Mouse (Mus musculus) cortical plate, adult 2 months (tissue): ENCODE measurements around the gene Rpap1. TPM values are rescaled to one million over a fixed set of nuclear protein-coding genes. Genes with fewer than 3 reads are reported as not detected.

Experiments used
- H3K27ac ChIP-seq: fragments of 200-500 bp; 2 replicates; pipeline ENCODE4 v1.5.1; 2012; ENCODE audit warnings: low read length, control low read depth, inconsistent platforms; ENCODE audit not compliant: insufficient read depth
- H3K4me1 ChIP-seq: fragments of 200-500 bp; 2 replicates; pipeline ENCODE4 v1.6.1; 2011; ENCODE audit warnings: low read length; ENCODE audit not compliant: control insufficient read depth, insufficient read depth
- H3K4me3 ChIP-seq: fragments of 200-500 bp; 2 replicates; pipeline ENCODE4 v1.5.1; 2011; ENCODE audit warnings: mild to moderate bottlenecking, low read length, control low read depth; ENCODE audit not compliant: insufficient read depth
- CTCF ChIP-seq: fragments of 200-500 bp; IDR thresholded peaks from 2 replicates; pipeline ENCODE4 v1.5.1; 2011; ENCODE audit warnings: mild to moderate bottlenecking, control low read depth, low read length; ENCODE audit not compliant: insufficient read depth; ENCODE audit errors: extremely low read depth
- POLR2A ChIP-seq: fragments of 200-500 bp; IDR thresholded peaks from 2 replicates; pipeline ENCODE4 v1.6.1; 2011; ENCODE audit warnings: mild to moderate bottlenecking, low read length, control low read depth; ENCODE audit not compliant: insufficient read depth; ENCODE audit errors: extremely low read depth
- polyA plus RNA-seq: library from polyadenylated mRNA; depleted of rRNA; stranded (reverse); fragments of >200 nt; gene quantifications from 2 replicates; pipeline ENCODE4 v1.2.3, GENCODE M21; 2012

Gene Rpap1
- polyA plus RNA-seq, 1 experiment = 14.6 TPM

DNA sequence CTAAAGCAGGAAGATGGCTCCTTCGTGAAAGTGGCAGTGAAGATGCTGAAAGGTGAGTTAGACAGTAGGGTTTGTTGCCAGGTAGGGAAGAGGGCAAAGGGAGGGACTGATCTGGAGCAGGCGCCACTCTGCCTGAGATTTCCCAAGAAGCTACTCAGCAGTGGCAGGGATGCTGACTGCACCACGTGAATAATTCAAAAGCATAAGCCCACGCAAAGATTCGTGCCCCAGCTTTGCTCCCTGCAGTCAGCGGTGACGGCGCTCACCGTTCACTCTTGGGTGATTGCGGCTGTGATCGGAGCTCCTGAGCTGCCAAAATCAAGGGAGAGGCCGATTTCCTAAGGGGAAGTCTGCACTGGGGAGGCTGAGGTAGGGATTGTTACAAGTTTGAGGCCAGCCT is 23.6 kb upstream of the Rpap1 start:
- TF ChIP-seq POLR2A = no peak
- no peak for TF ChIP-seq CTCF
- peaks cover 15% of the 10 kb centered on the region for H3K4me1 ChIP-seq
- H3K4me3 ChIP-seq = no peak overlapping the region
- peak overlapping the region; percentile 66; the same call in 1 of the 2 replicates for H3K27ac ChIP-seq

DNA sequence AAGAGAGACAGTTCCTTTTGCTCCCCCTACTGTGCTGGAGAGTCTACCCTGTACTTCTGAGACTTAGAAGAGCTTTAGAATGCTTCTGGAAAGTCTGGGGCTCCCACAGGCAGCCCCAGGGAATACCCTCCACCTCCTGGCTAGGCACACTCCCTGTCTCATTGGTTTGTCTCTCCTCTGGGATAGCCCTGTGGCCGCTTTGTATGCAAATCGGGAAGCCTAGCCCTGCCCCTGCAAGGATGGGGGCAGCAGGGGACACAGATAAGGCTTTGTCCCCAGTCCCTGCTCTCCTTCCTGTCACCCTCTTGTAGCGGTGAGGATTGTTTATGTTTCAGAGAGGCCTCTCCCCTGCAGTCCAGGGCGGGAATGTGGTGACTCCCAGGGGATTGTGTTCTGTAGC is 21.5 kb upstream of the Rpap1 start:
- no peak for TF ChIP-seq POLR2A
- no peak for TF ChIP-seq CTCF
- Histone ChIP-seq H3K4me3 (no peak overlapping the region), H3K27ac (peak overlapping the region; percentile 66; the same call in 1 of the 2 replicates), H3K4me1 (peaks cover 17% of the 10 kb centered on the region)

DNA sequence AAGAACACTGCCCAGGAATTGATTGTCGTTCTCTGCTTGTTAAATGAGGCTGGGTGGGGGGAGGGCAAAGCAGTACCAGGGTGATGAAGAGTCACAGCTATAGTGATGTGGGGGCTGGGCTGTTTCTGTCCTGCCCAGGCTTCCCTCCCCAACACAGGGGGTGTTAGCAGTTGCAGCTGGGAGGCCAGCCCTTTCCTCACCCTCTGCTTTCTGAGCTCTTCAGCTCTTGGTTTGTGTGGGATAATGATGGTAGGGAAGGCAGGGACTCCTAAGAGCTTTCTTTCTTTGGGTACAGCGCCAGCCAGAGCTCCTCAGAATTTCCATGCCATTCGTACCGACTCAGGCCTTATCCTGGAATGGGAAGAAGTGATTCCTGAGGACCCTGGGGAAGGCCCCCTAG is 21.1 kb upstream of the Rpap1 start:
- H3K4me1 ChIP-seq = peaks cover 16% of the 10 kb centered on the region
- H3K4me3 ChIP-seq = no peak overlapping the region
- no peak for TF ChIP-seq POLR2A
- no peak overlapping the region for H3K27ac ChIP-seq

DNA sequence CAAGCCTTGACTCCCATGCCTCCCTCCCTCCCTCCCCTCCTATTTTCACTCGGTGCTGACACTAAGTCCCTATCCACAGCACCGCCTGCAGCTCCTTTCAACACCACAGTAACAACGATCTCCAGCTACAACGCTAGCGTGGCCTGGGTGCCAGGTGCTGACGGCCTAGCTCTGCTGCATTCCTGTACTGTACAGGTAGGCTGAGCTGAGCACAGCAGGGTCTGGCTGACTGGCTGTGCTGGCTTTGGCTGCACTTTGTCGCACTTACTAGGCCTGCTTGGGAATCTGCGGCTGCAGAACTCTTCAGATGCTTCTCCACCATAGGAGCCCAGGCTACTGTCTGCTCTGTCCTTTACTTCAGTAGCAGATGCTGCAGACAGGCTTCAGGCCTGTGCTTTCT is 18.2 kb upstream of the Rpap1 start:
- peaks cover 16% of the 10 kb centered on the region for H3K4me1 ChIP-seq
- no peak overlapping the region for H3K4me3 ChIP-seq
- TF ChIP-seq CTCF (no peak), POLR2A (no peak)
- H3K27ac ChIP-seq = no peak overlapping the region

DNA sequence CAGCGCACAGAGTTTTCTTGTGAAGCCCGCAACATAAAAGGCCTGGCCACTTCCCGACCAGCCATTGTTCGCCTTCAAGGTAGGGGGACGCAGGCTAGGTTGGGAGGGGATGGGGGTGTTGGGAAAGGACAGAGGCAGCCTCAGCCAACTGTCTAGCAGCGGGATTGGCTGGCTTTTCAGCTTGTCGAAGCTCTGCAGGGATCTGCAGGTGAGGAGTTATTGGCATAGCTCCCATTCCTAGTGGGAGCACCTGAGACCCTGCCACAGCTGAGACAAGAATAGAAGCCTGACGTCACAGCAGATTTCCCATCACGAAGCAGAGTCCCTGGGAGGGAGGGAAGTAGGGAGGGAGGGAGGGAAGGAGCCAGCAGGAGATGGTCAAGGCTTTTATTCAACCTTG is 17.4 kb upstream of the Rpap1 start:
- no peak overlapping the region for H3K4me3 ChIP-seq
- TF ChIP-seq CTCF (no peak), POLR2A (no peak)
- no peak overlapping the region for H3K27ac ChIP-seq
- peaks cover 12% of the 10 kb centered on the region for H3K4me1 ChIP-seq

DNA sequence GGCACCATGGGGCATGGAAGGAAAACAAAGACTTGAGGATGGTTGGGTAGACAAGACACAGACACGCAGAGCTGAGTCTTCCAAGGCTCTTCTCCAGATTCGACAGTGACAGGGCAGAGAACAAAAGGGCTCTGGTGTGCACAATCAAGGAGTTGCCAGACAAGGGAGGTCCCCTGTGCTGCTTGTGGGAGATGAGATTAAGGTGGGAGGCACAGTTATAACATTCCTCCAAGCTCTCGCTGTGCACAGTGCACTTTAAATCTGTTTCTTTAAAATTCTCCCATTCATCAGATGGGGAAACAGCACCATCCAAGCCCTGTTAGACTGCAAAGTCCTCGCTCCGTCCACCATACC is 16.9 kb upstream of the Rpap1 start:
- no peak overlapping the region for H3K4me3 ChIP-seq
- TF ChIP-seq POLR2A (no peak), CTCF (no peak)
- peak overlapping the region; percentile 49 for H3K27ac ChIP-seq
- H3K4me1 ChIP-seq = peaks cover 12% of the 10 kb centered on the region

DNA sequence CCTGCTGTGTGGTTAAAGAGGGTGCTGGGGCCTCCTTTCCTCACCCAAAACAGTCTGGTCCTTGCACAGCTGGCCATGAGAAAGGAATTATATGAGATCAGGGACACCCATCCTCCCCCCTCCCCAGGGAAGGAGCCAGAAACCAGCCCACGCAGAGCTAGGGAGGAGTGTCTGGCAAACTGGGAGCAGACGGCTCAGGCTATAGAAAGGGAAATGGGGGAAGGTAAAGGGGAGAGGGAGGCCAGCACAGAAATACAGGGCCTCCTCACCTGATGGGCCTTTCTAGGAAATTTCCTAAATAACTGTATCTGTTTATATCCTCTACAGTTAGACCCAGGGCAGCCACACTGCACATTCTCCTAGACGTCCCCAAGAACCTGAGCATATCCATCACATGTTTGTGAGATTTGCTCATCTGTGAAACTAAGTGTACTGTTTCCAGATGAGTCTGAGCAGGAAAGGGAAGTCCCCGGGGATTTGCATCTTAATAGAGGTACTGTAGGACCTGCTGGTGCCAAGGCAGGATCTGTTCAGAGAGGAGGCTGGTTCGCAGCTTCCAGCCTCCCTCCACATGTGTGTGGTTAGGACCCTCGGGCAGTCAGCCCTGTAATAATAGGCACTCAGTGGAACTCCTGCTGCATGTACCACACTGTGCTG is 16.4 kb upstream of the Rpap1 start:
- TF ChIP-seq CTCF (no peak), POLR2A (no peak)
- Histone ChIP-seq H3K27ac (peak overlapping the region; percentile 75), H3K4me1 (peaks cover 12% of the 10 kb centered on the region), H3K4me3 (no peak overlapping the region)

DNA sequence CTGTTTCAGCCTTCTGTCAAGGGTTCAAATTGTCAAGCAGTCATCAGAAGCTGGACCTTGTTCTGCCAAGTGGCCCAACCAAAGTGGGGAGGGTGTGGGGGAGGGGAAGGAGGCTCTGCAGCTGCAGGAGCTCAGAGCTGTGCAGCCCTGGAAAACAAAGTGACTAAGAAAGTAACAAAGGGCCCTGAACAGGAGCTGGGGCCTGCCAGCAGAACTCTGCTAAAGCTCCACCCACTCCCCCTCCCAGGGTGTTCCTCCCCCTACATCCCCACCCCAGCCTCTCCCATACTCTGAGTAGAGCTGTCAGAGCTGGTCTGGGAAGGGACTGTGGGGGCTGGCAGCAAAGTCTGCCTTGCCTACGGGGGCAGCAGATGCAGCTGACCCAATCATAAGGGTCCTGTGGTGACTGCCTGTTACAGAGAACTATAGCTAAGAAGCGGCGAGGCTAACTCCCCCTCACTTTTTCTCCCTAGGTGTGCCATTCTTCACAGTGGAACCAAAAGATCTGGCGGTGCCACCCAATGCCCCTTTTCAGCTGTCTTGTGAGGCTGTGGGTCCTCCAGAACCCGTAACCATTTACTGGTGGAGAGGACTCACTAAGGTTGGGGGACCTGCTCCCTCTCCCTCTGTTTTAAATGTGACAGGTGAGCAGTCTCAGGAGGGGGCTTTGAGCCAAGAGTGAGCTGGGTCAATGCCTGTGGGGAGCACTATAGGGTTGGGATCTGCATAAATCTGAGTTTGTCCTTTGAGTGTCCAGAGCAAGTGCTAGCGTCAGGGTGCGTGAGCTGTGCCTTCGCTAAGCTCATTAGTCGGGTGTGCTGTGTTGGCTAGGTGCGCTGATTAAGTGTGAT is 15.7 kb upstream of the Rpap1 start:
- Histone ChIP-seq H3K4me1 (peaks cover 14% of the 10 kb centered on the region), H3K27ac (peak overlapping the region; percentile 75), H3K4me3 (no peak overlapping the region)
- TF ChIP-seq POLR2A (no peak), CTCF (no peak)

DNA sequence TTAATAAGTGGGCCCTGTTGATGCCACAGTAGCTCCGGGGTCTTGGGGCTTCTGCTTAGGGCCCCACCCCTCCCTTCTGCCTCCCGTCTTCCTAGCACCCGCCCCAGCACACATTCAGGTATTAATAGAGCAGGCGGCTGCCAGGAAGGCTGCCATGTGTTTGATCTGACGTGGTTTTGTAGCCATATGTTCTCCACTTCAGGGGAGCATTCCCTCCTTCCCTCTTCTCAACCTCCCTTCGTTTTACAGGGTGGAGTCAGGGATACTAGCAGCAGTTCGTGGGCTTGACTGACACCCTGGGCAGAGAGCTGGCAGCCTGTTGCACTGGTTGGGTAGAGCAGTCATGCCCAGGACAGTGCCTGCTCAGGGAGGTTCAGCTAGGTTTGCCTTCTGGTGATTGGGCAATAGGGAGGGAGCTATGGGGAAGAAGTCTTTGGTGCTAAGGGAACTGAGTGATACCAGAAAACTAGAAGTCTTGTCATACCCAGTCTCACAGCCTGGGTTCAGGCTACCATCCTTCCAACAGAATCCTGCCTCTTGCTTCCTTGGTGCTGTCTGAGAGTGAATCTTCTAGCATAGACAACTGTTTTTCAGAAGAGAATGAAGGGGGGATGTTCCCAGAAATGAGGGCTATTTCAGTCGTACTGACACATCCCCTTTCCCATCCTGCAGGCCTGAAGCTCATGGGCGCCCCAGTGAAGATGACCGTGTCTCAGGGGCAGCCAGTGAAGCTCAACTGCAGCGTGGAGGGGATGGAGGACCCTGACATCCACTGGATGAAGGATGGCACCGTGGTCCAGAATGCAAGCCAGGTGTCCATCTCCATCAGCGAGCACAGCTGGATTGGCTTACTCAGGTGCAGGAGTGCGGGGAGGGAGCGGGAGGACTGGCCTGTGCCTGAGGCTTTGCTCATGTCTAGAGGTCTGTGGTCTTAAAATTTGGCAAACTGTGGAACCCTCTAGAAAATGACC is 13.8 kb upstream of the Rpap1 start:
- Histone ChIP-seq H3K4me3 (peak overlapping the region; percentile 95), H3K4me1 (peaks cover 16% of the 10 kb centered on the region), H3K27ac (peak overlapping the region; percentile 86; the same call in 1 of the 2 replicates)
- TF ChIP-seq CTCF = no peak
- 0 out of 2 replicates have a peak, but pooled peaks have one; percentile 3 for TF ChIP-seq POLR2A
